Mouse (Mus musculus): ENCODE measurements around the gene Paics.
"Not testable (repeated sequence)": the region's sequence is repeated elsewhere in the genome, so short reads cannot be mapped to it uniquely, and the experiment has no call there.

Gene Paics

DNA sequence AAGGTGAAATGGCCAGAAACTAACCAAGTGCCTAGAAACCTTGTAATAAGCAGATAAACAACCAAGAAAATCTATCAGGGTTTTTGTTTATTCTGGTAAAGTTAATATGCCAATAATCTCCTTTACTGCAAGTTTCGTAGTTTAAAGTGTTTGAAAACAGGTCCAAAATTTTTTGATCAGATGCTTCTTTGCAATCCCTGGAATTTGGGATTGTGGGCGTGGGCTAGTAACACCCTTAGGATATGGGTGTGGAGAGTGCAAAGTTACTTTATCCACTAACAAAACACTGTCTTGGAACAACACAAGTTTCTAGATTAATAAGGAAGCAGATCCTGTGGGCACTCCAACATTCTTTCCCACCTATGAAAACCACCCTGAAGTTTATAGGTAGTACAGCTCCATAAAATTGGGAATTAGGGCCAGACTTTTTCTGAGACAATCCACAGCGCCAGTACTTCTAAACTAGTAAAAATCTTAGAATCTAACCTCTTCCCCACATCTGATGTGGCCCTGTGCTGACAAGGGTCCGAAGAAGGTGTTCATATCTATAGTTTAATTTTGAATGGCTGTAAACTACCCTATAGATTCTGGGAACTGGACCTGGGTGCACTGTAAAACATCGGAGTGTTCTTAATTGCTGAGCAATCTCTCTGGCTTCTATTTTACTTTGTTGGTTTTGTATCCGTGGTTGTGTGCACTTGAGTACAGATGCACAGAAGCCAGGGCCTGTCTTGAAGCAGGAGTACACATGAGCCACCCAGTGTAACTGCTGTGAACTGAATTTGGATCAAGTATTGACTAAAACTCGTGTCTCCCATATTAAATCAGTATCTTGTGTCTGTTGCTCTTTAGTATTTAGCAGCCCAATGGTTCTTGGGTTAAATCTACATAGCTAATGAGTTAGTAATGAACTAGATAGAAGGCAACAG is 1.3 kb downstream of the Paics start:
- DNase-seq (ENCODE audit: low read depth, low spot score), result no peak

DNA sequence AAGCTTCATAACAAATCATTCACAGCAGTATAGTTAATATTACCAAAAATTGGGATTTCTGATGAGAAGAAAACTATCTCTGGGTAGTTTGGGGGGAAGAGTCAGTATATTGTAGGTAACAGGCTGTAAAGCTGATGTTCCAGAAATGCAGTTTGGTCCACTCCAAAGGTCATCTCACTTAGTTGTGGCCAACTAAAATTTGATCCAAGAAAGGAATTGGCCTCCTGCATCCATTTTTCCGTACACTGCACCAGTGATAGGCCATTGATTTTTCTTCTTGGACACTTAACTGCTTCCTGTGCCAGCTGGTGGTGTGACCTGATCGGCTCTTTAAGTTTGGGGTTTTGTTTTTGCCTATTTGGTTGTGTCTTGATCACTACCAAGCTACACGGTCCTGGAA is 2.7 kb downstream of the Paics start:
- no peak for DNase-seq (ENCODE audit: low read depth, low spot score)

DNA sequence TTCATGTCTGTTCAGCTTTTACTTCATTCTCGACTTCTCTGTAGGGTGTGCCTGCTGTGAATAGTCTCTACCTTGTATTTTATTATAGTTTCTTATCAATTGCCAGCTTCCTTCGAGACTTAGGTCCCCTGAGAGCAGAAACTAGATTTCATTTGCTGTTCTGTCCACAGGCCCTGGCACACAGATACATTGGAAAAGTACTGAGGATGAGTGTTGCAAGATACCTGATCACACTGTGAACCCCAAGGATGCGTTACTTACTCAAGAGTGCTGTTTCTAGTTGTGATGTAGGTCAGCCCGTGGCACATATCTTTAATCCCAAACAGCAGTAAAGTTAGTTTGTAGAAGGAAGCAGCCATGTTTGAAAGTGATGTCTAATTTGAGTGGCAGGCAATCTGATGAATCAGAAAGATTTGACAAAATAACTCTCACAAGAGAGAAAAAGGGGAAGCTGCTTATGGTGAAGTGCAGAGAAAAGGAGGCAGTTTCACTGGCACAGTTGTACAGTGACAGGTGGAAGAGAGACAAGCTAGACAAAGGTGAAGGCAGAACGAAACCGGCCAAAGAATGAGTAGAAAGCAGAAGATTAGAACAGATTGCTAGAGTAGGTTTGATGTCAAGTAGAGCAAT is 3.3 kb downstream of the Paics start:
- no peak for DNase-seq (ENCODE audit: low read depth, low spot score)

DNA sequence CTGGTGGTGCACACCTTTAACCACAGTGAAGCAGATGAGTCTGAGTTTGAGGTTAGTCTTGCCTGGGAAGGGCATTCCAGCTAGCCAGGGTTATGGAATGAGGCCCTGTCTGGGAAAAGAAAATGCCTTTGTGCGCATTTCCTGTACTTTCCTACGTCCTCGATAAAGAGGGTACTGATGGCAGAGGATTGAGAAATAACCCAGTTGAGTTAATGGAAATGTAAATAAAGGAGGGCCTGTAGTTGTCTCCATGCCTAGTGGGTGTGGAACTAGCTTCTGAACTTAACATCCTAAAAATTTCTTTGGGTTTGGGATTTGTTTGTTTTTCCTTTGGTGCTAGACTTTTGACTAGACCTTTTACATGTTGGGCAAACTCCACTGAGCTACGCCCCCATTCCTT is 4.4 kb downstream of the Paics start:
- no peak for DNase-seq (ENCODE audit: low read depth, low spot score)

DNA sequence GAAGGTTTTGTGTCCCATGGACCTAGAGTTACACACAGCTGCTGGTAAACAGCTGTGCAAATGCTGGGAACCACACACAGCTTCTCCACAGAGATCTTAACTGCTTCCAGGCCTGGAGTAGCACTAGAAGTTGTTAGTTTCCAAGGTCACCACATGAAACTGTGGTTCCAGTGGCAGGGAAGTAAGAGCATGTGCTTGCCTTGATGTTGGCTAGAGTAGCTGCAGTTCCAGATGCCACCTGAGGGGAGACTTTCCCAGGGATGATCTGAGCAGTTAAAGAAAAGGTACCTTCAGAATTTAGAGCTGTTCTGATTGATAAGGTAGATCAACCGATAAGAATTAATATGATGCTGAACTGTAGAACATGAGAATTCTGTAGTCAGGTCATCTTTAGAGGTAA is 6.8 kb downstream of the Paics start:
- no peak for DNase-seq (ENCODE audit: low read depth, low spot score)

DNA sequence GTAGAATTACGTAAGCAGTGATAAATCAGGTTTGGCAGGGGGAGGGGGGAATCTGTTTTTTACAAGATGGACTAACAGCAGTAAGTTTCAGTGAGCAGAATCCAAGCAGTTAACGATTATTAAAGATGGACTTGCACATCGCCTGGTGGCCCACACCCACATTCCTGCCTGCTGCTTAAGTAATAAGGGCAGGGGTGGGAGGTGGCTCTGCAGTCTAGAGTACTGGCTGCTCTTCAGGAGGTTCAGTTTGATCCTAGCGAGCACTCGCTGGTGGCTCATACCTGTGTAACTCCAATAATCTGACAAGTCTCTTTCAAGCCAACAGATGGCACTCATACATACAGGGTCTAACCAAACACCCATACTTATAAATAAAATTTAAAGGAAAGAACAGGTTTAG is 8.5 kb downstream of the Paics start:
- no peak for DNase-seq (ENCODE audit: low read depth, low spot score)

DNA sequence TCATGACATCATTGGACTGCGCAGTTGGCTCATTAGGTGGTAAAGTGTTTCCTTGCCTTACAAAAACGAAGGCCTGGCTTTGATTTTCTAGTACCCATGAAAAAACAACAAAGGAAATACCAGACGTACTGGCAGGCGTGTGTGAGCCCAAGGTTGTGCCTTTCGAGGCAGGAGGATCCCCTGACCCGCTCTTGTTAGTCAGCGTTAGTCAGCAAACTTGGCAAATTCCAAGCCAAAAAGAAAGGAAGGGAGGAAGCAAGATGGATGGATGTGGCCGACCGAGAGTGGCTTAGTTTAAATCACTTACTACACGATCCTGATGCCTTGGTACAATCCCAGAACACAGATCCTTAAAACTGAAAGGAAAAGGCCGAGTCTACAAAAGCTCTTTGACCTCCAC is 11.4 kb downstream of the Paics start:
- no peak for DNase-seq (ENCODE audit: low read depth, low spot score)

DNA sequence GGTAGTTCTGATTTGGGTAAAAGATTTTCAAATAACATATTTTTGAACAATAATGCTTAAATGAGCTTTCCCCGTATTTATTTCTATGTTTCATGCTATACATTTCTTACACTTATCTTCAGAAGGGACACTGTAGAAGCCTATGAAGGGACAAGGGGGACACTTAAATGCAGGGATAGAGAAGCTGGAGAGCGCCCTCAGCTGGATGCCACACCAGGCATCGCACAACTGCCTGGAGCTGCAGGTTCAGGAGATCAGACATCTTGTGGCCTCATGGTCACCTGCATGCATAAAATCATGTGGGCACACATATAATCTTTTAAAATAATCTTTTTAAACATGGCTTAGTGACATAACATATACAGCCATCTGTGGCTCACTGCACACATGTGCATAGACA is 13.5 kb downstream of the Paics start:
- no peak for DNase-seq (ENCODE audit: low read depth, low spot score)

DNA sequence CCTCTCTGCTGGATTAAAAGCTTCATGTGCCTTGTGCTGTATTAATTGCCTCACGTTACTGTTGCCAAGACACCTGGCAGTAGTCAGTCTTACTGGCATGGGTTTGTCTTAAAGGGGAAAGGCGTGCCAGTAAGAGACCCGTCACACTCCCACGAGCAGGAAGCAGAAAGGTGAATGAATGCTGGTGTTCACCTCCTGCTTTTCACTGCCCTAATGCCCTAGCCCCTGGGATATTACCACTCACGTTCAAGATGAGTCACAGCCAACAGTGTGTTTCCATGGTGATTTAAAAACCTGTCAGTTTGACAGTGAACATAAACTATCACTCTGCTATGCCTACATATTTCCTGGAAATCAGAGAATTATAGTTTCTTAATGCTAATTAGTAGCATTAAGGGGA is 18.1 kb downstream of the Paics start:
- DNase-seq (ENCODE audit: low read depth, low spot score), result no peak

DNA sequence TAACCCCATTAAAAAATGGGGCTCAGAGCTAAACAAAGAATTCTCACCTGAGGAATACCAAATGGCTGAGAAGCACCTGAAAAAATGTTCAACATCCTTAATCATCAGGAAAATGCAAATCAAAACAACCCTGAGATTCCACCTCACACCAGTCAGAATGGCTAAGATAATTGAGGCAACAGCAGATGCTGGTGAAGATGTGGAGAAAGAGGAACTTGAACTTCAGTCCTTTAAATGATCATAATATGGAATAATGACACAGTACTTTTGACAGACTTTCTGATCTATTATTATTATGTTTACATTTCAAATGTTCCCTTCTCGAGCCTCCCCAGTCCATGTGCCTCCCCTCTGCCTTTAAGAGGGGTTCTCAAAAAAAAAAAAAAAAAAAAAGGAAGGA is 20.0 kb downstream of the Paics start:
- not testable (repeated sequence) for DNase-seq (ENCODE audit: low read depth, low spot score)

DNA sequence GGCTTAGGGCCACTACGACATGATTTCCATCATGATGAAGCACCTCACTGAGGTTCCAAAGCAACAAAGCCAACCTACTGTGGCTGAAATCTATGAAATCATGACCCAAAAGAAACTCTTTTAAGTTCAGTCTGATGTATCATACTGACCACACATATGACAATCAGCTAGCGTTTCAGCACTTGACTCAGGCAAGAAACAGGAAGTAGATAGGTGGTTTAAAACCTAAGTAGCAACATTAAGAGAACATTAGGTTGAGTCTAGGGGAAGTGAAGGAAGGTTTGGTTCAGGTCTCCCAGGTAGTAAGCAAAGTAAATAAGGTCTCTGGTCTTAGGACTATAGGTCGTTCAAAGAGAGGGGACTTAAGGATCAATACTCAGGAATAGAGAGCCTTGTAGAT is 22.4 kb downstream of the Paics start:
- DNase-seq (ENCODE audit: low read depth, low spot score), result no peak

DNA sequence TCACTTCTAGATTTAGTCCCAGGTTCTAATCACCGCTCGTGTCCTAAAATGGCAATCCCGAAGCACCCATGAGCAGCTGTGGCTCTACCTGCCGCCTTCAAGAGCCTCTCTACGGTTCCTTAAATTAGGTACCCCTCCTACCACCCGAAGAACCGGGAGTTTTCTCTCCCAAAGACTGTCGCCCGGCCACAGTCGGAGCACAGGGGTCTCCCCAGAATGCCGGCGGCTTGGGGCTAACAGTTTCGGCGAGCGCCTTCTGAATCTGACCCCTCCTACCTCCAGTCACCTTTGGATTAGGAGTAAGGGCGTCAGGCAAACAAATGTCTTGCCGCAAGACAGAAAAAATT is 23.1 kb downstream of the Paics start:
- DNase-seq (ENCODE audit: low read depth, low spot score), result no peak

DNA sequence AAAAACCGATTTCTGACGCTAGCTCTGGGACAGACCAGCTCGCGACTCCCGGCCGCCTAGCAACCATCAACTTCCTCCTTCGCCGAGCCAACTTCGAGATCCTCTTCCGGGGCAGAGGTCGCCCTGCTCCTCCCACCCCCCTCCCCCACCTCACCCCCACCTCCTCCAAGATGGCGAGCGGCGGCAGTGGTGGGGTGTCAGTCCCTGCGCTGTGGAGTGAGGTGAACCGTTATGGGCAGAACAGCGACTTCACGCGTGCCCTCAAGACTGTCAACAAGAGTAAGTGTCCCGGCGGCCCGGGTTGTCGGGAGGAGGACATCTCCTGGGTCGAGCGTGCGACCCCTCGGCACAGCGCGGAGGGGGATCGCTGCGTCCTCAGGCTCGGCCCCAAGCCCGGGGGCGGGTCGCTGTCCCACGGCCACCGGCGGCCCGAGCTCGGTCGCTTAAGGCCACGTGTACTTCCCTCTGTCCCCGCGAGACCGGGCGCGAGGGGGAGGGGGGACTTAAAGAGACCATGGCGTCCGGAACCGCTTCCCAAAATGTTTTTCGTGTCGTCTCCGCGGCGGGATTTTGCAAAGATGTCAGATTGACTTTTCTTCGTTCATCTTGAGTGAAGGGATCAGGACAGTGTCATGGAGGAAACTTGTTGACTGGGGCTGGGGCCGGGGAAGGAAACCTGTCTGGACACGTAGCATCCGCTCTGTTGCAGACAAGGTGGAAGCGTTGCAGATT is 23.6 kb downstream of the Paics start, which contains the start of gene Srp72:
TSS of gene Srp72 (plus strand) at position 130 of the 732 bp plus-strand sequence.
- DNase-seq (ENCODE audit: low read depth, low spot score), result peak; percentile 65

DNA sequence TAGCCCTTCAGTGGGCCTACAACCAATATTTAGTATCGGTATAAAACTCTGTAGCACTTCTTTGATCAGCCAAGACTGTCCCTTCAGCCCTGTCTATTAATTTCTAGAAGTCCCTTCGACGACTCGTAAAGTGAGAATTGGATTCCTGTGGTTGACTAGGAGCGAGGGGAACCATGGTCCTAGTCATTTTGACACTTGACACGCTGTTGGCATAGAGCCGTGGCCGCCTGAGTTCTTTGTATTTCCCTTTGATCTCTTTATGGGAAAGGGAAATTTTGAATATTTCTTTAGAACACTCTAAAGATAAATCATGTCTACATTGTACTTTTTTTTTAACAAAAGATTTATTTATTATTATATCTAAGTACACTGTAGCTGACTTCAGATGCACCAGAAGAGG is 24.6 kb downstream of the Paics start:
- DNase-seq (ENCODE audit: low read depth, low spot score), result no peak

DNA sequence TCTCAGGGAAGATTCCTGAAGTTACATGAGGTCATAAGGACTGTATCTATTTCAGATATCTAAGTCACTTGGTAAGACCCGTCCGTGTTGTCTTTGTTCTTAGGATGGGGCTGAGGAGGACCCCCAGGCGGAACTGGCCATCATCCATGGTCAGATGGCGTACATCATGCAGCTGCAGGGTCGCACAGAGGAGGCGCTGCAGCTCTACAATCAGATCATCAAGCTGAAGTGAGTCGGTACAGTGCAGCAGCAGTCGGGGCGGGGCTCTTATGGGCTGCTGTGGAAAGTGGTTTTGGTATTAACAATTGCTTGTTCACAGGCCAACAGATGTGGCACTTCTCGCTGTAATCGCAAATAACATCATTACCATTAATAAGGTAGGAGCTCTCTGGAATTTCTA is 32.9 kb downstream of the Paics start:
- no peak for DNase-seq (ENCODE audit: low read depth, low spot score)

DNA sequence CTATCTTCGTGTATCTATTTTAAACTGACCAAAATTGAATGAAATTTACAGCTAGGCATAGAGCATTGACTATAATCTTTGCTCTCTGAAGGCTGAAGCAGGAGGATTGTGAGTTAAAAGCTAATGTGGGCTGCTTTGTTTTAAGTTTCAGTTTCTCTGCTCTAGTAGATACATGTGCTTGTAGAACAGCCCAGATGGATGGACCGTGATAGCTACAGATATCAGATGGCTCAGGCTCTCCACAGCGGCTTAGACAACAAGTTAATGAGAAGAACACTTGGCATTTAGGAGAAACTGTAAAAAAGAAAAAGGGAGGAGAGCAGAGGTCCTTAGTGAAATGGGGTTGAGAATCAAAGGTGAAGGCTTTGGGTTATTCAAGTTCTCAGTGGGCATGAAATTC is 39.7 kb downstream of the Paics start:
- DNase-seq (ENCODE audit: low read depth, low spot score), result no peak

DNA sequence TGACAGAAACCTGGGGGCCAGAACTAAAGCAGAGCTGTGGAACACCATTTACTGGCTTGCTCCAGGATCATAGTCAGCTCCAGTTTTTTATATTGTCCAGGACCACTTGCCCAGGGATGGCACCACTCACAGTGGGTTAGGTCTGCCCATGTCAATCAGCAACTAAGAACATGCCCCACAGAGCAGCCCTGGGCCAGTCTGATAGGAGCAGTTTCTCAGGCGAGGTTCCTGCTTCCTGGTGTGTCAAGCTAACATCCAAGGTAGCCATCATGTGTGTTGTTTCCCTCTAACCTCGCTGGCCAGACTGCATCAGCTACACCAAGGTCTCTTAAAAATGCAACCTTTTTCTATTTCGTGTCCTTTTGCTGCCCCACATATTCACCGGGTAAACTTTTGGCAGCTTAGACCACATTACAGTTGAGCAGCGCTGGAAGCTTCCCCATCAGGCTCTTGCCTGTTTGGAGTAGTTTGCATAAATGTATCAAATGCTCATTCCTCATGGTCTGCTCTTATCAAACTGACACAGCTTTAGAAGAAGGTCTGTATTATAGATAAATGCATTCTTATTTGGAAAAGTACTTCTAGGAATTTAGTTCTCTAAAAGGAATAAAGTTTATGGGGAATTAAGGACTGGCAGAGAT is 42.2 kb downstream of the Paics start:
- DNase-seq (ENCODE audit: low read depth, low spot score), result peak; percentile 42

DNA sequence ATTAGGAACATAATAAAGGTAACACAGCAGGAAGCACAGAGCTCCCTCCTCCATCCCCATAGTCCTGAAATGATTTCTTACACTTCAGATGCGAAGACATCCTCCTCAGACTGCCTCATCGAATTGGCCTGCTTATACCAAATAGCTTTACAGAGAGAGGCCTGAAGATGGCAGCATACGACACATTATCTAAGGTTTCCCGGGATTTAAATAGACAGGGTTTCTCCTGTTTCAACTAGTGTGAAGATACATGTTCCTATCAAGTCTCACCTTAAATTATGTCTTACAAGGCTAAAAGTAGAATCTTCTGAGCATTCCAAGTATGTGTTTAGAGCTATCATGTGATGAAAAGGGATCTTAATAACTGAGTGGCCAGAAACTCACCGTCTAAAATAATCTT is 47.3 kb downstream of the Paics start:
- DNase-seq (ENCODE audit: low read depth, low spot score), result no peak

DNA sequence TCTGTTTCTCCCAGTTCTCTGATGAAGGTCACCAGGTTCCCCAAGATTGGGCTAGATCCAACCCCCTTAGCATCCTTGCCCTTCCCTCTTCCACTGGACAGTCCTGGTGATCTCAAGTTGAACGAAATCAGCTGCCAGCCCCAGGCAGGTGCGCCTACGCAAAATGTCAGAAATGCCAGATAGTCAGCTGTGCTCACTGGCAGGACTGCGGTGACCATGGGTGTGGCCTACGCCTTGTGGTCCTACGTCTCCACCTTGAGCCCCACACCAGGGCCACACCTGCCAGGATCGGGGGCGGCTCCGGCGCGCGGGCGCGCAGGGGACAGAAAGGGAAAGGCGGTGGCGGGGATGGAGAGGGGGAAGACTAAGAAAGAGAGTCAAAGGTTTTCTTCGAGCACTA is 50.1 kb downstream of the Paics start:
- no peak for DNase-seq (ENCODE audit: low read depth, low spot score)

DNA sequence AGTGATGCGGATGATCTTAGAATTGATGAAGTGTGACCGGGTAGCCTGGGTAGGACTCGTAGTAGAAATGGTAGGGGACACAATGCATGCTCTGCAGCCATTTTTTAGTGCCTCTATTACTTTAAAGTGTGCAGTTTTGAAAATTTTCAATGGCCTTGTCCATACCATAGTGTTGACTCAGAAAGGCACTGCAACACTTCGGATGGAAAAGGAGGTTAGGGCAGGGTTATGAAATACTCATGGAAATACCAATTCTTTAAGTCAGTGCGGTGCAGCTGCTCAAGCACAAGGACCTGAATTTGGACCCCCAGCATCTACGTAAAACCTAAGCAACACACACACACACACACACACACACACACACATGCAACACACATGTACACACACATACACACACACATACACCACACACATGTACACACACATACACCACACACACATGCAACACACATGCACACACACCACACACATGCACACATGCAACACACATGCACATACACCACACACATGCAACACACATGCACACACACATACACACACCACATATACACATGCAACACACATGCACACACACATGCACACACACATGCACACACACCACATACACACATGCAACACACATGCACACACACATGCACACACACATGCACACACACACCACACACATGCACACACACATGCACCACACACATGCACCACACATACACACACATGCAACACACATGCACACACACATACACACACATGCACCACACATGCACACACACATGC is 53.1 kb downstream of the Paics start, which contains the start of gene Arl9:
TSS of gene Arl9 (plus strand) at position 5 of the 771 bp plus-strand sequence.
- no peak for DNase-seq (ENCODE audit: low read depth, low spot score)

DNA sequence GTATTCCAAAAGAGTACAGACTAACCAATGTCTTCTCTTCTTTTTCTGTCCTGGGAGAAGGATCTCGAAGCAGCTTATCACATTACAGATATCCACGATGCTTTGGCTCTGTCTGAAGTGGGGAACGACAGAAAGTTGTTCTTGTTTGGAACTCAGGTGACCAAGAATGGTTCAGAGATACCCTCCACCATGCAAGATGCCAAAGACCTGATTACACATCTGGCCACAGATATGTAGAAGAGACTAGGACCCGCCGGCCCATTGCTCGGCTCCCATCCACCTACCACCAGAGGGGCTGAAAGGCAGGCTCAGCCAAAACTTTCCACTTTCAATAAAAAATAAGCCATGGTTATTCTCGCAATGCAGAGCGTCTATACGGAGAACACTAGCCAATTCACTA is 59.2 kb downstream of the Paics start:
- no peak for DNase-seq (ENCODE audit: low read depth, low spot score)
